Mouse (Mus musculus) cerebellum, adult (tissue): ENCODE results near the gene Gmpr2.

Experiments used
- ATAC-seq: cut with Nextera tagmentation; 2 replicates; pipeline ENCODE4 v1.9.2; 2017; ENCODE audit warnings: mild to moderate bottlenecking, moderate library complexity, mixed read lengths; ENCODE audit not compliant: insufficient number of reproducible peaks, low FRiP score, low TSS enrichment

Gmpr2 gene

GRCm38 (mm10) chr14:55671833-55672740, at the start of gene Gmpr2, which contains the start of gene Nedd8:
Gene Gmpr2, plus strand, starts transcription at chr14:55671941.
Gene Nedd8, minus strand, starts transcription at chr14:55672124.
- peak; percentile 99 for ATAC-seq

- ATAC-seq, result no peak
Measured at GRCm38 (mm10) chr14:55628077-55628827, 43.5 kb upstream of the Gmpr2 start.

- no peak for ATAC-seq
Measured at GRCm38 (mm10) chr14:55629312-55629711, 42.4 kb upstream of the Gmpr2 start.

GRCm38 (mm10) chr14:55634874-55635522, 36.7 kb upstream of the Gmpr2 start:
- ATAC-seq, result peak; percentile 27; the same call in 1 of the 2 replicates

- peak; percentile 84 for ATAC-seq
Measured at GRCm38 (mm10) chr14:55635523-55636007, 36.2 kb upstream of the Gmpr2 start, which contains the start of gene Ipo4. Gene Ipo4, minus strand, starts transcription at chr14:55635957.

GRCm38 (mm10) chr14:55637795-55638194, 33.9 kb upstream of the Gmpr2 start, which contains the start of gene Gm49378:
Gene Gm49378, minus strand, starts transcription at chr14:55637895.
- ATAC-seq, result no peak

- ATAC-seq, result no peak
Measured at GRCm38 (mm10) chr14:55640816-55641215, 30.9 kb upstream of the Gmpr2 start.

- no peak for ATAC-seq
Measured at GRCm38 (mm10) chr14:55641291-55641690, 30.4 kb upstream of the Gmpr2 start.

GRCm38 (mm10) chr14:55642679-55643059, 29.1 kb upstream of the Gmpr2 start:
- peak; percentile 10; the same call in 1 of the 2 replicates for ATAC-seq

- peak; percentile 82 for ATAC-seq
Measured at GRCm38 (mm10) chr14:55643060-55643907, 28.5 kb upstream of the Gmpr2 start, which contains the start of gene Tm9sf1. Gene Tm9sf1, minus strand, starts transcription at chr14:55643806.

- no peak for ATAC-seq
Measured at GRCm38 (mm10) chr14:55644261-55644888, 27.4 kb upstream of the Gmpr2 start.

GRCm38 (mm10) chr14:55649884-55650283, 21.9 kb upstream of the Gmpr2 start, which contains the start of gene Tssk4:
Gene Tssk4, plus strand, starts transcription at chr14:55650184.
- ATAC-seq, result no peak

GRCm38 (mm10) chr14:55651528-55651927, 20.2 kb upstream of the Gmpr2 start:
- ATAC-seq, result no peak

GRCm38 (mm10) chr14:55656935-55657334, 14.8 kb upstream of the Gmpr2 start:
- no peak for ATAC-seq

- no peak for ATAC-seq
Measured at GRCm38 (mm10) chr14:55658011-55658410, 13.7 kb upstream of the Gmpr2 start.

- peak; percentile 94 for ATAC-seq
Measured at GRCm38 (mm10) chr14:55659960-55660573, 11.7 kb upstream of the Gmpr2 start, which contains the start of gene Mdp1. Gene Mdp1, minus strand, starts transcription at chr14:55660508.

GRCm38 (mm10) chr14:55660636-55661035, 11.1 kb upstream of the Gmpr2 start:
- ATAC-seq, result no peak

GRCm38 (mm10) chr14:55671486-55671832, 282 bp upstream of the Gmpr2 start:
- ATAC-seq, result peak; percentile 46; the same call in 1 of the 2 replicates

GRCm38 (mm10) chr14:55672741-55673060, 960 bp downstream of the Gmpr2 start:
- ATAC-seq, result no peak
